Mouse (Mus musculus) erythroblast, embryonic 14.5 days (primary cell): ENCODE measurements around the gene Alpk3. TPM values are rescaled to one million over a fixed set of nuclear protein-coding genes. Genes with fewer than 3 reads are reported as not detected.
"Not testable (repeated sequence)": the region's sequence is repeated elsewhere in the genome, so short reads cannot be mapped to it uniquely, and the experiment has no call there.

Experiments
- H3K27me3 ChIP-seq: 2 replicates; pipeline ENCODE4 v1.6.1; 2012; ENCODE audit warnings: inconsistent platforms; ENCODE audit not compliant: control insufficient read depth
- H3K36me3 ChIP-seq: 2 replicates; pipeline ENCODE4 v1.6.1; 2012; ENCODE audit warnings: mild to moderate bottlenecking, inconsistent platforms; ENCODE audit not compliant: control insufficient read depth
- H3K4me1 ChIP-seq: 2 replicates; pipeline ENCODE4 v1.6.1; 2012; ENCODE audit warnings: inconsistent platforms; ENCODE audit not compliant: control insufficient read depth
- H3K4me3 ChIP-seq: replicated peaks from 2 replicates; pipeline ENCODE3; 2012; ENCODE audit warnings: moderate library complexity, mild to moderate bottlenecking, inconsistent platforms
- H3K9me3 ChIP-seq: 2 replicates; pipeline ENCODE4 v1.6.1; 2012; ENCODE audit warnings: low read length, inconsistent platforms, mixed read lengths; ENCODE audit not compliant: control insufficient read depth
- GATA1 ChIP-seq: IDR thresholded peaks from 2 replicates; pipeline ENCODE4 v1.6.1; 2012; ENCODE audit warnings: low read length, inconsistent platforms, mixed read lengths
- TAL1 ChIP-seq: IDR thresholded peaks from 3 replicates; pipeline ENCODE4 v1.6.1; 2012; ENCODE audit warnings: low read length, inconsistent platforms, mixed read lengths
- polyA plus RNA-seq: library from polyadenylated mRNA; stranded (reverse); fragments of >175 nt; gene quantifications from 2 replicates; pipeline ENCODE4 v1.2.3, GENCODE M21; 2012

Alpk3 gene
- polyA plus RNA-seq, 1 experiment, result 0.01 TPM

DNA sequence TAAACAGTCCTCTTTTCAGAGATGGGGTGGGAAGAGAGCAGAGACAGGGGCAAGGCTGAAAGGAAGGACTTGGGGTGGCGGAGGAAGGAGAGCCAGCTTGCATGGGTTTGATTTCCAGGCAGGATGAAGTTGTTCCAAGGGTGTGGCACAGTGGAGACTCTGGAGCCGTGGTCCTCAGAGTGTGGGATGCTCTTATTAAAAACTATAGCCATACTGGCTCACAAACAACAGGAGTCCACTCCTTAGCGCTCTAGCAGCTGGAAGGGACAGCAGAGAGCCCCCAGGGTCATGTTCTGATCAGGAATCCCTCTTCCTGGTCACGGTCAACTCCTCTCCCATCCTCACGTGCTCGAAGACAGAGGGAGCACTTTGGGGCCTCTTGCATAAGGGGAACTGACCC is 76.0 kb downstream of the Alpk3 start:
- Histone ChIP-seq H3K27me3 (peaks cover 14% of the 10 kb centered on the region), H3K4me1 (peaks cover 3% of the 10 kb centered on the region)
- TF ChIP-seq GATA1, result no peak
- TF ChIP-seq TAL1, result no peak

GRCm38 (mm10) chr7:81133941-81134340 is 76.5 kb downstream of the Alpk3 start:
- Histone ChIP-seq H3K9me3 (no peaks in the 10 kb centered on the region), H3K4me1 (peaks cover 3% of the 10 kb centered on the region), H3K36me3 (no peaks in the 10 kb centered on the region), H3K4me3 (no peak overlapping the region), H3K27me3 (peaks cover 14% of the 10 kb centered on the region)
- TF ChIP-seq TAL1 (no peak), GATA1 (no peak)

More for the DNA sequence above, 76.0 kb downstream of the Alpk3 start:
- Histone ChIP-seq H3K4me3 (no peak overlapping the region), H3K36me3 (no peaks in the 10 kb centered on the region), H3K9me3 (no peaks in the 10 kb centered on the region)

DNA sequence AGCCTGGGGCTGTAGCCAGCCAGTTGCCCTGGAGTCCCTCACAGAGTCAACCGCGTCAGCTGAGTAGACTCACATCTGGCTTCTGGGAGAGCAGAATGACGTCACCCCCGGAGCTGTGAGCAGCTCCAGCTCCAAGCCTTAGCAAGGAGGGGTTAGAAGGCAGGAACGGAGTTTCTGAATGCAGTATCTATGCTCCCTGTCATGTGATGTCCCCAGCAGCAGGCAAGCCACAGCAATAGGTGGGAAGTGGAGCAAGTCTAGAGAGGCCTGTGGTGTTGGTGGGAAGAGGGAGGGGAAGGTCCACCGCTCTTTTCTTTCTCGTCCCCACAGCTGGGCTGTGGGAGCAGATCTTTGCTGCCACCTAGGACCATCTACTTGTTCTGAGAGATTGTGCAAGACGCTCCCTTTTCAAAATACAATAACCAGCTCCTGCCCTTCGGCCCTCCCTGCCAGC is 77.2 kb downstream of the Alpk3 start:
- Histone ChIP-seq H3K4me3 (no peak overlapping the region), H3K9me3 (no peaks in the 10 kb centered on the region), H3K36me3 (no peaks in the 10 kb centered on the region), H3K27me3 (peaks cover 14% of the 10 kb centered on the region), H3K4me1 (peaks cover 3% of the 10 kb centered on the region)
- TF ChIP-seq TAL1 (no peak), GATA1 (no peak)

DNA sequence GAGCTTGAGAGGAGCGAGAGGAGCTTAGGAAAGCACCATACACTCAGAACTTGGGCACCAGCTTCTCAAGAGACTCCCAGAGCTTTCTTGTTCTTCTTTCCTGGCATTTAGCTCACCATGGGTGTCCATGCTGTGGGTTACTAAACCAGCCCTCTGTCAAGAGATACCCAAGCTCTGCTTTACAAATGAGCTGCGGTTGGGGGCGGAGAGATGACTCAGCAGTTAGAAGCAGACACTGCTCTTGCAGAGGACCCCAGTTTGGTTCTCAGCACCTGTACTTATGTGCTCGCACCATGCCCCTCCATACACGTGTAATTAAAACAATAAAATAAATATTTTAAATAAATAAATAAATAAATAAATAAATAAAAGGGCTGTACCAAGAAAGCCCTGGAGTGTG is 79.9 kb downstream of the Alpk3 start:
- TF ChIP-seq TAL1 (no peak), GATA1 (no peak)
- H3K27me3 ChIP-seq, result peaks cover 14% of the 10 kb centered on the region

GRCm38 (mm10) chr7:81139100-81139499 is 81.7 kb downstream of the Alpk3 start:
- TF ChIP-seq TAL1, result no peak
- TF ChIP-seq GATA1, result no peak
- Histone ChIP-seq H3K9me3 (no peaks in the 10 kb centered on the region), H3K36me3 (no peaks in the 10 kb centered on the region), H3K4me1 (peaks cover 3% of the 10 kb centered on the region), H3K27me3 (peaks cover 10% of the 10 kb centered on the region), H3K4me3 (no peak overlapping the region)

More for the DNA sequence above, 79.9 kb downstream of the Alpk3 start:
- H3K4me3 ChIP-seq, result no peak overlapping the region
- no peaks in the 10 kb centered on the region for H3K9me3 ChIP-seq
- peaks cover 3% of the 10 kb centered on the region for H3K4me1 ChIP-seq
- H3K36me3 ChIP-seq, result no peaks in the 10 kb centered on the region

- Histone ChIP-seq H3K4me3 (no peak overlapping the region), H3K36me3 (no peaks in the 10 kb centered on the region), H3K27me3 (peaks cover 4% of the 10 kb centered on the region), H3K9me3 (no peaks in the 10 kb centered on the region), H3K4me1 (no peaks in the 10 kb centered on the region; the same call in 1 of the 2 replicates)
- TF ChIP-seq TAL1 (no peak), GATA1 (no peak)
These were observed 82.4 kb downstream of the Alpk3 start for GRCm38 (mm10) chr7:81139671-81140404.

GRCm38 (mm10) chr7:81141541-81141940 is 84.1 kb downstream of the Alpk3 start:
- H3K4me1 ChIP-seq, result no peaks in the 10 kb centered on the region; the same call in 1 of the 2 replicates
- TF ChIP-seq GATA1 (no peak), TAL1 (no peak)
- no peaks in the 10 kb centered on the region for H3K9me3 ChIP-seq
- H3K36me3 ChIP-seq, result no peaks in the 10 kb centered on the region
- H3K4me3 ChIP-seq, result no peak overlapping the region
- peaks cover 2% of the 10 kb centered on the region; the same call in 1 of the 2 replicates for H3K27me3 ChIP-seq

DNA sequence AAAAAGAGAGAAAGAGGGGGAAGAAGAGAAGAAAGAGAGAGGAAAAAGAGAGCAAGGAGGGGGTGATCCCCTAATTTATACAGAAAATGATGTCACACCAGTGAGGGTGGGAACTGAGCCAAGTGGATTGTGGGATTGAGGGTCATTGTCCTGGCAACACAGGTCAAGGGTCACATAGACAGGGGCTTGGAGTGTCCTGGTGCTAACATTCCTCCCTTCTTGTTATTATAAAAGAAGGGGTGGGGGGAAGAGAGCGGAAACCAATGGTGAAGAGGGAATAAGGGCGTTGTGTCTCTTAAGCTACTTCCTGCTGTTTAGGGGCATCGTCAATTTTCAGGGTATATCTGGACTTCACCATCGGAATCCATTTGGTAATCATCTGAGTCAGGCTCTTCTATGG is 85.7 kb downstream of the Alpk3 start:
- not testable (repeated sequence) for H3K36me3 ChIP-seq, H3K4me1 ChIP-seq, H3K4me3 ChIP-seq, H3K27me3 ChIP-seq, H3K9me3 ChIP-seq

DNA sequence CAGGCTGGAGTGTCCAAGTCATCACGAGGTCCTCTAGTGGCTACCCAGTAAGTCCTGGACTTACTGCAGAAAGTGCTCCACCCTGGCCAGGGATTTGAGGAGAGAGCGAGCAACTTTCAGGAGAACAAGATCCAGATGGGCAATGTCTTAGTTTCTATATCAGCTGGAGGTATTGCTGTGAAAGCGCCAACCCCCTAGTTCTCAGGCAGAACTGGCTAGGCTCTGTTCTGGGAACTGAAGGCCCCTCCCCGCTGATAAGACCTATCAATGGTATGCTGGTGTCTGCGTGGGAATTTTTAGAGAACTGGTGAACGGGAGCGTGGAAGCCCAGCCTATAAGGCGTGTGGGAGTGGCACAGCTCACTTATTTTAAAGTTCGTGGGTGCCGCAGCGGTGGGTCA is 92.4 kb downstream of the Alpk3 start:
- TF ChIP-seq TAL1 (no peak), GATA1 (no peak)
- Histone ChIP-seq H3K36me3 (no peaks in the 10 kb centered on the region), H3K4me1 (peaks cover 23% of the 10 kb centered on the region), H3K9me3 (peaks cover 7% of the 10 kb centered on the region), H3K27me3 (peaks cover 2% of the 10 kb centered on the region; the same call in 1 of the 2 replicates), H3K4me3 (no peak overlapping the region)
